Mouse (Mus musculus) kidney, adult 11 months (tissue): ENCODE measurements around the gene Sipa1l1.

Experiments used
- DNase-seq: peaks from one replicate; pipeline ENCODE4 v3.0.0; 2022

The Sipa1l1 gene

DNA sequence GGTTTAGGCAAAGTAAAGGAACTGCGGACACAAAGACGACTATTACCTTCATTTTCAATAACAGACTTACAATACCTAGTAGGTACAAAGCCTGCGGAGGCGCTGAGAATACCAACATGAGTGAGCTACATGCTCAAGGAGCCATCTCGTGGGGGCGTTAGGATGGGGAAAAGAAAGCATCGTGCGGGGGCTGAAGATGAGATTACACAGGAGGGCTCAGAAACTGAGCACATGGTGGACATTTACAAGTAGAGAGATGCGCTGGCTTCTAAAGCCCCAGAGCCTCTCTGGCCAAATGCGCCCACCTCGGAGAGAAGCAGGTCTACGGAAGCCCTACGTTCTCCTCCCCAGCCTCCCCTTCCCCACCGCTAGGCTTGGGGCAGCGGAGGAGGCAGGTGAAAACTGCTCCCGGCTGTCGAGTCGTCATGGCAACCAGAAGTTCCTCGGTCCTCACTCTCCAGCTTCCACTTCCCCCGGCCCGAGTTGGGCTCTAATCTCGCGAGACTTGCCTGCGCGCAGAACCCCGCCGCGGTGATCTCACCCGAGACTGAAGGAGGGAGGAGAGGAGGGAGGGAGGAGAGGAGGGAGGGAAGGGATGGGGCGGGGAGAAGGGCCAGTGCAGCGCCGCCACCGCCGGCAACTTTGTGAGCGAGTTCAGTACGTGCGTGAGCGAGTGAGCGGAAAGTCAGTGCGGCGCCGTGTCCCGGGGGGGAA, at the start of gene Sipa1l1:
TSS of gene Sipa1l1 (plus strand) at position 501 of the 714 bp plus-strand sequence.
- DNase-seq: peak; percentile 94

DNA sequence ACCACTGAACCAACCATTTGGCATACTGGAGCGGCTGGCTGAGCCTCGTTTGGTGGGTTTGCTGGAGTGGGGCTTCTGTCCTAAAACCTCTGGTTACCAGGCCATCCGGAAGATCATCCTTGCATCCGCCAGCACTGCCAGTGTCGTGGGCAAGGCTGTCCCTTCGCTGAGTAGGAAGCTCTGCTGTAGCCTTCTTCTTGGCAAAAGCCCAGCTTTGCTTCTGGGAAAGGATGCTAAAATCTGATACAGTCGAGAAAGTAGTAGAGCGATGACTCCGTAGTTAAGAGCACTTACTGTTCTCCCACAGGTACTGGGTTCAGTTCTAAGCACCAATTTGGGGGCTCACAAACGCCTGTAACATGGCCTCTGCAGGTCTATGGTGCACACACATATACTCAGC, 47.2 kb upstream of the Sipa1l1 start:
- DNase-seq: no peak

DNA sequence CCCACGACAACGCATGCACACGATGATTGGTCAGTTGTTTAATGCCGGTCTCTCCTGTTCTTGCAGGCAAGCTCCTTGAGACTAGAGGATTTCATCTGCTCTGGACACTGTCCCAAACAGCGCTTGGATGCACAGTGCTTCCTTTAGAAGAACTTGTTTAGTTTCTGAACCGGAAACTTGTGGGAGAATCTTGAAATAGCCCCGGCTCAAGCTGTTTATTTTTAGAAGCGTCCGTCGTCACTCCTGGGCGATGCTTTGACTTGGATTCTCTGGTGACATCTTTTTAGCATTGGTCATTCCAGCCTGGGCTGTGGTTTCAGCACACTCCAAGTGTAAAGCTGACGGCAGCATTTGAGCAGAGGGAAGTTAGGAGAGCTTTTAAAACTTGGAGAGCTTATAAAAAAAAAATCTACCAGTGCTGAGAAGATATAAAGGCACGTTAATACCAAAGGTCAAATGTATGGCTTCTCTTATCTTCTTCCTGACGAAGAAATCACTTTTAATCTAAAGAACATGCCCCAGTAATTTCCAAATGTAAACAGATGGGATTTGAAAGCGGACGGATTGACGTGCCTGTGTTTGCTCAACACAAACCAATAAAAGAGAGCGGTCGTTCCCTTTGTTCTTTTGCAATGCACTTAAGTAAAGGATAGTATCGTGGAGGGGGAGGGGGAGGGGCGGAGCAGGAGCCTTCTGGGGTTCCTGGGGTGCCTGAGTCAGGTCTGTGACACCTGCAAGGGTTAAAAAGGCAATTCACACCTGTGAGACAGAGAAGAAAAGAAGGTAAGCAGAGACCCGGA, 46.5 kb upstream of the Sipa1l1 start:
- DNase-seq: peak; percentile 22

DNA sequence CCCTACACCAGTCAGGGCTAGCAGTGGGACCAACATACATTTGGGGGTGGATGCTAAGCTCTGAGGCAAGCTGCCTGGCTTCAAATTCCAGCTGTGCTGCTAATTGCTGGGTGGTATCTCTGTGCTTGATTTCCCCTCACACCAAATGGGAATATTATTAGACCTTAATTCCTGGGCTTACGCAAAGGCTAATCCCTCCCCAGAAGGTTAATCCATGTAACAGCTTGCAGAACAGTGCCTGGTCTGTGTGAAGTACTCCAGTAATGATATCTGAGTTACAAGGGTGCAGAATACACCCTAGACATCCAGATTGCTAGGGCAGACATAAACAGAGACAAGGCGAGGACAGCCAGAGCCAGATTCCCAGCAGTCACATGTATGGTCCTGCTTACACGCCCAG, 42.3 kb upstream of the Sipa1l1 start:
- DNase-seq: no peak

DNA sequence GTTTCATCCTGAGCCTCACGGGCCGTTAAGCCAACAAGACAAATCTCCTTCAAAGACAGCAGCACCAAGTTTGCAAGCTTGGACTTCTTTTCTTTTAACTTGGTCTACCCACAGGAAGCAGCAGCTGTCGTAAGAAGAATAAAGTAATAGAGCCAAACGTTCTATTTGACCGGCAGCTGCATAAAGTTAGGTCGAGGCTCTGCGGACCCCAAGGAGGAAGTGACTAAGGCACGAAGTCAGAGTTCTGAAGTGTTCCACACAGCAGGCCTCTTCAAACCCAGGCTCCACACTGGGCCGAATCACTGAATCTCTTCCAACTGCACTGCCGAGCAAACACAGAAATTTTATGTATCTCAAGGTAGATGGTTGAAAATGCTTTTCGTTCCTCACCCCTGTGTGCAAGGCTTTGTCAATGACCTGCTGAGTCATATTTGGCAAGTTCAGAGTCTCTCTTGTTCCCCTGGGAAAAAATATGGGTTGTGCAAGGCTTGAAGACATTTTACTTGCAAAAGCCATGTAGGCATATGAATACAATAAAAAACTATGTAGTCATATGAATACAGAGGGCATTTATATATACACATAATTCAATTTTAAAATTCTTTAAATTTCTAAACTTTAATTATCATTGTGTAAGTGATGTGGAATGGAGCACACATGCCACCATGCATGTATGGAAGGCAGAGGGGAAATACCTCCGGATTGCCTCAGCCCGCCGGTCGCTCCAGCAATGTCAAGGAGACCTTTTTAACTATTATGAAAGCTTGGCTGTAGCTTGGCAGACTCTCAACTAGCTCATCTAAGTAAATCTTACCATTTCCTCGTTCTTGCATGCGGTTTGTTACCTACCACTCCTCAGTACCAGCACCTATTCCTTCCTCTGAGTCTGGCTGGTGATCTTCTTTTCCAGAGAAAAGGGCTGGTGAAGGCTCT, 29.6 kb upstream of the Sipa1l1 start:
- no peak for DNase-seq

DNA sequence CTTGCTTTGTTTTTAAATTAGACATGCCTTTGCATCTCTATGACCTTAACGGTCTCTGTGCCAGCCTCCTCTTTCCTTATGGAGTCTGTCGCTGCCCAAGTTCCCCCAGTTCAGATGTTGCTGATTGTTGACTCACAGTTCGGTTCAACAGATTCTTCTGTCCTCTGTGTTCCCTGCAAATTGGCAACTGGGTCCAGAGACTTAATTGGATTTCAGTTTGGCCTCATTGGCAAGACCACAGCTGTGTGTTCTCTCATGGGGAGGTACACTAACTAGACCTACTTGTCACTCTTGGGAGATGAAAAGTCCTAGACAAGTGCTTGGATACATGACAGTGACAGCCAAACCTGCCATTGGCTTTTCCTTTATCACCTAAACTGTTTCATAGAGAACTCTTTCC, 25.7 kb upstream of the Sipa1l1 start:
- DNase-seq: no peak

DNA sequence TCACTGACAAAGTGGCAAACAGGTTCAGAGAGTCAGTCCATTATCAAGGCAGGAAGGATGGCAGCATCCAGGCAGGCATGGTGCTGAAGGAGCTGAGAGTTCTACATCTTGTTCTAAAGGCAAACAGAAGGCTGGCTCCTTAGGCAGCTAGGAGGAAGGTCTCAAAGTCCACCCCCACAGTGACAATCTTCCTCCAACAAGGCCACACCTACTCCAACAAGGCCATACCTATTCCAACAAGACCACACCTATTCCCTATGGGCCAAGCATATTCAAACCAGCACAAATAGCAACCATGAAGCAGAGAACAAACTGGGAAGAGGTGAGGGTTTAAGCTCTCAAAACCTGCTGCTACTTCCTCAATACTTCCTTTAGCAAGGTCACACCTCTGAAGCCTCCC, 23.9 kb upstream of the Sipa1l1 start:
- no peak for DNase-seq

DNA sequence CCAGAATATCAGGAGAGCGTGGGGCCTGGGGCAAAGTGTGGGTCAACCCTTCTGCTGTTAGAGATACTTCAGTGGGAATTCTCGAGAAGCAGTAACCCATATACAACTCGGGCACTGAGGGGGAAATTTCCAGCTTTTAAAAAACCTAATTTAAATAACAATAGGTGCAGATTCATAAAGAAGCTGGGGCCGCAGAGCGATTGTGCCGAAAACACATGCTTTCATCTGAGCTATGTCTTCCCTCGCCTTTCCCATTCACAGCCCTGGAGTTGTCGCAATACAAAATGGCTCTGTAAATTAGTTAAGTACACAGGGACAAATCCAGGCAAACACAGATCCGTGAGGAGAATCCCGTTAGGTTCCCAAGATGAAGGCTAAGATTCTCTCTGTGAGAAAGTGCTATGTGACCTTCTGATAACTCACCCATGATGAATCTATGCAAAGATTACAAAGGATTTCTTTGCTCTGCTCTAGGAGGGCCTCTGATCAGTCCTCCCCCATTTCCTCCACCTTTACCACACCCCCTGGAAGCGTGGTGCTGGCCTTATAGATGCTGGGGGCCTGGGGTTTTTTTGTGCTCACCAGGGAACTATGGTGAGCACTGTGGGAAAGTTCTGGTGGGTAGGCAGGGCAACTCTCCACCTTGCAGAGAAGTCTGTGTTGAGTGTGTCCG, 22.0 kb upstream of the Sipa1l1 start:
- no peak for DNase-seq

DNA sequence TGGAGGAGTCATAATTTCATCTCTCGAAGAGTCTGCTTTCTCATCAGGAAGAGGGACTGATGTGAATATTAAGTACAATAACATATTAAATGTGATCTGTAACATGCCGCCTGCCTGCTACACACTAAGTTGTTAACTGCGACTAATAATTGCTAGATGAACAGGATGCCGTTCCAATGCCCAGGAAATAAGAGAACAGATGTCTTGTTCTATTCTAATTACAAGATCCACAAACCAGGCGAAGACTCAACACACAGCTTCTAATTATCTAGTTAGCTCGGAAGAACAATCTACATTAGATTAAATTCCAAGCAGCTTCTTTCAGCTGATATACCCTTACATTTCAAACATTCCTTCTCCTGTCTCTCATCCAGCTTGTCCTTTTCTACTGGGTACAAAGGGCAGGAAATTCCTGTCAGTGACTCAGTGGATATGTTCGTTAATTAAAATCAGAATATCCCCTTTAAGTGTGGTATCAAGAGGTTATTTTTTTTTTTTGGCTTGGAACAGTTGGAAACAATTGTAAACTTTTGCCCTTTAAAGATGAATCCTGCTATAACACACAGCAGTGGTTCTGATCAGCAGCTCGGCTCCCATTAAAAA, 20.7 kb upstream of the Sipa1l1 start:
- no peak for DNase-seq

DNA sequence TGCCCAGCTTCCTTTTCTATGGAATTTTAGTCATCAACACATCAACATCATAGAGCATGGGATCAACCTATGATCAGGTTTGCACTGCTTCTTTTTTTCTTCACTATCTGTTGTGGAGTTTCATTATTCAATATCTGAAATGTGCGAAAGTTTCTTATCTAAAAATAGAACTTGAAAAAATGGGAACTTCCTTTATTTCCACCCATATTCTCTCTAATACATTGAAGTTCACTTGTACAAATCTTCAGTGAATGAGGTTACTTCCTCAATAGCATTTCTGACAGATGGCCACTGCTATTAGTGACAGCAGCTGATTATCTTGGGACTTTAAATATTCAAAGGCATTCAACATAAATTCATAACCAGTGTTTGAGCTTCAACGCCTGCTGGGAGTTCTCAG, 18.1 kb upstream of the Sipa1l1 start:
- DNase-seq: no peak

DNA sequence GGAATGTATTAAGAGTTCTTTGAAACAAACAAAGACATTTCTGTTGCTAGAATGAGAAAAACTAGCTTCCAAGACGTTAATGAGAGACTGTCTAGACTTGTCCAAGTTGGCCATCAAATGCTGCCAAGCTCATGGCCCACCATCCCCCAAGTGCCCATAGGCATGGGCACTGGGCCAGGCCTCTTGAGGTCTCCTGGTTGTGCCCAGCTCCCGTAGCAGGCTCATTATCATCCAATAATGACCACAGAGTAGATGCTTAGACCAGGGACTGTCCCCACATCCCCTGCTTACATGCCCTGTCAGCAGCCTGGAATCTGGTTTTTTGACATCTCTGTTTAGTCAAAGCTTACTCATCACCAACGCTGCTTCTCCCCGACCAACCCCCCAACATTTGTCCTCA, 14.6 kb upstream of the Sipa1l1 start:
- no peak for DNase-seq

DNA sequence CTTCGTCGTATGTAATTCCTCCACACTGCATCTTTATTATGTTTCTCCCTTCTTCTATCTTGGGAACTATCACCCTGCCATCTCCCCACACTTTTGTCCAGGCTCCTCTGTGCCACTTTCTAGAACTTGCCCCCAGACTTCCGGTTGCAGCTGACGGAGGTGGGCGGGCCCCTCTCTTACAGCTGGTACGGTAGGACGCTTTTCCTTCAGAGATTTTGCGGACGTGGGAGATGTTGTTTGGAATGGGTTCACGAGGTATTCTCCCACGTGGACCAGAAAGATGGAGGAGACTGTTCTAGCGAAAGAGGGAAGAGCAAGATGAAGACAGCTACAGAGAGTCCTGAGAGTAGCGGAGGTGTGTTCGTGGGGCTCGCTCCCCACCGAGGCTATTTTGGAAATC, 10.6 kb upstream of the Sipa1l1 start:
- no peak for DNase-seq

DNA sequence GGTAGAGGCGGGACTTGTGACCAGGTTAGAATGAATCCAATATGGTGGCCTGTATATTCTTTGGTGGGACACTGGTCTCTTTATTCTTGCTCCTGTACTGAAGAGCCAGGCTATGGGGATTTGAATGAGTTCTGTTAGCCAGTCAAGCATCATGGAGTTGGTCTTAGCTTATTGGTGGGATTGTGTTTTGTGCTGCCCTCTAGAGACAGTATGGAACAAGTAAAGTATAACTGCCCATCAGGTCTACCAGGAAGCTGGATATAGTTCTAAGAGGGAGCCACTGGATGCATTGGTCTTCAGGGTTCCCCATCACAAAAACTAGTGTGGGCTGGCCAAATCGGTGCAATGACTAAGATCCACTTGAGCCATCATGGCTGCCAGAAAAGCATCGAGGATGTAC, 9.7 kb upstream of the Sipa1l1 start:
- DNase-seq: no peak

DNA sequence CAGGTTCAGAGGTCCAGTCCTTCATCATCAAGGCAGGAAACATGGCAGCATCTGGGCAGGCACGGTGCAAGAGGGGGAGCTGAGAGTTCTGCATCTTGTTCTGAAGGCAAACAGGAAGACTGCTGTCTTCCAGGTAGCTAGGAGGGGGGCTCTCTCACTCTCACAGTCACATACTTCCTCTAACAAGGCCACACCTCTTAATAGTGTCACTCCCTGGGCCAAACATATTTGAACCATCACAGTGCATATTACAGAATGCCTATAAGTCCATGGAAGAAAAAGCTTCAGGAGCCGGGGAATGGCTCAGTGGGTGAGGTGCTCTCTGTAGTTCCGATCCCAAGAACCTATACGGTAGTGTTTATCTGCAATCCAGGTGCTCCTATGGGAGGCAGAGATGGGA, 3.5 kb upstream of the Sipa1l1 start:
- no peak for DNase-seq

DNA sequence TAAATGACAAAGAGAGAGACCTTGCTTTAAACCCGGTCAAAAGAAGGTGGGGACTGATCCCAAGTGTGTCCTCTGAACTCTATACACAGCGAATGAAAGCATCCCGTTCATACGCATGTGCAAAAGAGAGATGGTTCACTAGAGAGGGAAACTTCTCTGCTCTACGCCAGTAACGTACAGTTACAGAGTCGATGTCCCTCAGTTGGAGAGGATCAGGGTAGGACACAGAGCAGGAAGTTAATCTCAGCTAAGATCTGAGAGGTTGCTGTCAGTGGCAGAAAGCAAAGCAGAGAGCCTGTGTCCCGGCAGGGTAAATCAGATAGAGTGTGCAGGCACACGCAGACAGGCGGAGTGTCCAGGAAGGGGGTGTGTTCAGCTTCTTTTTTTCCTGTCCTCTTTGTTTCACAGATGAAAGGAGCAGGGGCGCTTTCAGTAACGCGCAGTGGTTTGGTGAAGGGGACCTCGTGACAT, 3.0 kb upstream of the Sipa1l1 start:
- no peak for DNase-seq

DNA sequence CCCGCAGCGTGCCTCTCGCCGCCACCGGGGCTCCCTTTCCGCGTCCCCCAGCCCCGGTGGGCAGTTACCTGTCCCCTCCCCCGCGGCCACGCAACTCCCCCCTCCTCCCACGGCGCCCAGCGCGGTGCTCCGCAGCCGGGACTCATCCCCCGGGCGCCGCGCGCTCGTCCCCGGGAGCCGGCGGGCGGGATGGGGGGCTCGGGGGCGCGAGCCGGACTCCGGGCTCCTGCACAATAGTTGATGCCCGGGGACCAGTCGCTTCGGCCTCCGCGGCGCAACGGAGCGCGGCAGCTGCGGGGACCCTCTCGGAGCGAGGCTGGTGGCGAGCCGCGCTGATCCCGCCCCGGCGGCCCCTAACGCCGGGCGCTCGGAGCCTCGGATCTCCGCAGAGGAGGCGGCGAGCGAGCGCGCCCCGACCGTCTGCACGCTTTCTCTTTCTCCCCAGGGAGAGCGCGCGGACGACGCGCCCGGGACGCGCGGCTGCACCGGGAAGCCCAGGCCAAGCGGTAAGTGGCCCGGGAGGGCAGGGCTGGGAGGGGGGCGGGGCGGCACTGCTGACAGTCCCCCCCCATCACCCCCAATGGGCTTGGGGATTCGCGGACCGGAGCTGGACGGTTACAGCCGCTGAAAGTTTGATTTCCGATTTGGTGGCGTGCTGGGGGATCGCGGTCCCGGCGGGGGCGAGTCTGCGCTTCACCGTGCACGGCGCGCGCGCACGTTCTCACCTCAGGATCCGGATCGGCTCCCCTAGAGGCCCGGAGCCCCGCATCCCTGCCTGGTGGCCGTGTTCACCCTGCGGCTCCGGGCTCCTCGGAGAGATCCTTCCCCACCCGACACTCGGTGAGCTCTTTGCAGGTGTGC, 681 bp downstream of the Sipa1l1 start:
- peak; percentile 55 for DNase-seq

DNA sequence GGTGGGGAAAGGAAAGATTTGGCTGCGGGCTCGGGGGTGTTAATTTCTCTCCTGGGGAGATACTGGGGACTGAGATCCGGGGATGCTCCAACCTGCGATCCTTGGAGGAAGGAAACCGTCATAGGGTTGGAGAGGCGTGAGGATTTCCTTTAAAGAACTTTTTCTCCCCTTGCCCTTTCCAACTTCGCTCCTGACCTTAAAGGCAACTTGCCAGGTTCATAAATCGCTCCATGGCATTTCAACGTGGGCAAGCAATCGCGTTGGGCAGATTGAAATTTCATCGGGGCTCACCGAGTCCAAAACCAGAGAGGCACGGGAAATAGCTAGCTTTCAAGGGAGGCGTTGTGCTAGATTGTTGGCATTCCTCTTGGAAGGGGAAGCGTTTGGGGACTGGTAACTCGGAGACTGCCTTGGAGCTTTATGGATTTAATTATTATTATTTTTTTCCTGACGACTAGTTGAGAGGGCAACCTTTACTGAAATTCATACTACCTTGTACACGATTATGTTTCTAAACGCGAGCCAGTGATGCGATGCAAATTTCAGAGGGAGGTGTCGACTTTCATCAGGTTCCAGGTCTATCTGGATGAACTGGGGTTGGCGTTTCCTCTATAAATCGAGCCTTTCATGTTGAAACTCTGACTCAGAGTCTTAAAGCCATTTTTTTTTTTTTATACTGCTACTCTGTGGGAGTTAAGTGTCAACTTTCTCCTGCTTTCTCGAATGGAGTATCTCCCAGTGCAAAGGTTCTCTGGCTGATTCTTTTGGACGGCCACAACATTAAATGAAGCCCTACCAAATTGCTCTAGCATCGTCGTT, 1.6 kb downstream of the Sipa1l1 start:
- peak; percentile 38 for DNase-seq

DNA sequence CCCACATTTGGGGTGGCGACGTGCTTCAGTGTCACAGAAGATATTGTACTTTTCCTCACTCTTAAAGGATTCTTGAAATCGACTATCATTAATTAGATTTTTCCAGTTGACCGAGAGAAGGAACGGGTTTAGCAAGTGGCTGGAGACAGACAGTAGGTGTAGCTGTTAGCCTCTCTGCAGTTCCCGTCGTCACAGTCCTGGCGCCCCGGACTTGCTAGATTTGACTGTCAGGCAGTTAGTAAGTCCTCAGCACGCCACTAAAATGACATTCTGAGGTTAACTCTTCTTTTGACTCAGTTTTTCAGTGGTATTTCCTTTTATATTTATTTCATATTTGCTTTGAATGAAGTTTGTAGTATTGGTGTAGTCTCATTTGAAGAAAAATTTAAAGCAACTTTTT, 2.5 kb downstream of the Sipa1l1 start:
- peak; percentile 63 for DNase-seq

DNA sequence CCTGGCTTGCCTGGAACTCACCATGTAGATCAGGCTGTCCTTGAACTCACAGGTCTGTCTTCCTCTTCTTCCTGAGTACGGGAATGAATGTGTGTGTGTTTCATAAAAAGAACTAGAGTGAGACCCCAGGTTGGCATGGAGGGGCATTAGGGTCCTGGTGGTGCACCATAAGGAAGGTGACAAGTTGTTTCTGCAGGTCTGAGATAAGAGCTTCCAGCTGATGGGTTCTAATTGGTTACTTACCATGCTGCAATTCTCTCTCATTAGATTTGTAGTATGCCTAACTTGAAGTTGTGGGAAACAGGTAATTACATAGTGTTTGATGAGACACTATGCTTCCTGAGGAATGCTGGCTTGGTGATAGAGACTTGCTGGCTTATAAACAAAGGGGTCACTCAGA, 4.5 kb downstream of the Sipa1l1 start:
- no peak for DNase-seq

DNA sequence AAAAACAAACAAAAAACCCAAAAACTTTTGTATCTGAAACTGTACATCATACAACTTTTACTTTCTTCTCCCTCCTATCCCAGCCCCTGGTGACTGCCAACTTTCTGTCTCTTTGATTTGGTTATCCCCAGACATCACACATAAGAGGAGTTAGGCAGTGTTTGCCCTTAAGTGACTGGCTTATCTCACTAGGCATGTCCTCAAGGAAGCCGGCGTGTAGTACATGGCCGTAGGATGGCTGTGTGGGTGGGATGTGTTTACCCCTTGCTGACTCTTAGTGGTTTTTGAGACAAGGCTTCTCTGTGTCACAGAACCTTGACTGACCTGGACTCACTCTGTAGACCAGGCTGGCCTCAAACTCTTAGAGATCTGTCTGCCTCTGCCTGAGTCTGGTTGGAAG, 6.6 kb downstream of the Sipa1l1 start:
- no peak for DNase-seq
